Mouse (Mus musculus): ENCODE data around the gene Agrn. TPM values are rescaled to one million over a fixed set of nuclear protein-coding genes. Genes with fewer than 3 reads are reported as not detected.

The Agrn gene
- 24.2 and 26.7 TPM in 2 replicates for total RNA-seq (2015; ENCODE audit: low replicate concordance)
- 22.9 and 27.7 TPM in 2 replicates for total RNA-seq (2017; ENCODE audit: low replicate concordance)

DNA sequence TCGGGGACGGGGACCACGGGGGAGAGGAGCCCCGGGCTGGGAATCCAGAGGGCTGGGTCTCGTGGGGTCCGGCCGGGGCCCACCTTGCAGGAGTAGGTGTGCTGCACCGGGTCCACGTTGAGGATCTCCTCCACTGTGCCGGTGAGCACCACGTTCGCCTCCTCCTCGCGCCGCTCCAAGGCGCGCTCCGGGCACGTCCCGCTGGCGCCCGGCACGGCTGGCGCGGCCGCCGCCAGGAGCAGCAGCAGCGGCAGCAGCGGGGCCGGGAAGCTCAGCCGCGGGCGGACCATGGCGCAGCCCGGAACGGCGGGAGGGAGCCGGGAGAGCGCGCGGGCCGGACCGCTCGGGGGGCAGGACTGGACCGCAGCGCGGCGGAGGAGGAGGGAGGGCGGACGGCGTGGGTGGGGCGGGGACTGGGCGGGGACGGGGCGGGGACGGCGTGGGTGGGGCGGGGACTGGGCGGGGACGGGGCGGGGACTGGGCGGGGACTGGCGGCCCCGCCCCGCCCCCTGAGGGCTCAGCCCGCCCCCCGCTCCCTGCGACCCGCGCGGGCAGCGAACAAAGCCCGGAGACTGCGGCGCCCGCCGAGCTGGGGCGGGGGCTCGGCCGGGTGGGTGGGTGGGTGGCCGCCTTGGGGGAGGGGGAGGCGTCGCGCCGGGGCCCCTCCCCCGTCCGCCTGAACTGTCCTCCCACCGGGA is at the start of gene Agrn:
Gene Agrn, minus strand, starts transcription at position 358 of the 698 bp plus-strand sequence.
- peak; percentile 44; the same call in 1 of the 2 replicates for ATAC-seq (replicated peaks; ENCODE audit: low FRiP score, poor library complexity, severe bottlenecking)

DNA sequence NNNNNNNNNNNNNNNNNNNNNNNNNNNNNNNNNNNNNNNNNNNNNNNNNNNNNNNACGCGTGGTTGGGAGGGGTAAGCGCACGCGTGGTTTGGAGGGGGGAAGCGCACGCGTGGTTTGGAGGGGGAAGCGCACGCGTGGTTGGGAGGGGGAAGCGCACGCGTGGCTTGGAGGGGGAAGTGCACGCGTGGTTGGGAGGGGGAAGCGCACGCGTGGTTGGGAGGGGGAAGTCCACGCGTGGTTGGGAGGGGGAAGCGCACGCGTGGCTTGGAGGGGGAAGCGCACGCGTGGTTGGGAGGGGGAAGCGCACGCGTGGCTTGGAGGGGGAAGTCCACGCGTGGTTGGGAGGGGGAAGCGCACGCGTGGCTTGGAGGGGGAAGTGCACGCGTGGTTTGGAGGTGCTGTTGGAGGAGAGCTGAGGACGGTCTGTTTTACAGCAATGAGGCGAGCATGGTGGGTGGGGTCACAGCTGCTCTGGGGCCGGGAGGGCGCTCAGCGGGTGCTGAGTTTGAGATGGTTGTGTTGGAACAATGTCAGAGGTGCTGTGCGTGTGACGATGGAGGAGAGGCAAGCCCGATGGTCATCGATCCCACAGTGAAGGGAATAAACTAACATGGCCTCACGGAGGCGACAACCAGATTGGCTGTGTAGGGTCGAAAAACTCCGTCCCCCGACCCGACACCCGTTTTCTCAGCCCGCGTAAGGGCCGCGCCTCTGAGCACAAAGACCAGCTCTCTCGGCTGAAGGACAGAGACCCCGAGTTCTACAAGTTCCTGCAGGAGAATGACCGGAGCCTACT is 39.6 kb upstream of the Agrn start:
- ATAC-seq (replicated peaks; ENCODE audit: low FRiP score, poor library complexity, severe bottlenecking), result no peak

DNA sequence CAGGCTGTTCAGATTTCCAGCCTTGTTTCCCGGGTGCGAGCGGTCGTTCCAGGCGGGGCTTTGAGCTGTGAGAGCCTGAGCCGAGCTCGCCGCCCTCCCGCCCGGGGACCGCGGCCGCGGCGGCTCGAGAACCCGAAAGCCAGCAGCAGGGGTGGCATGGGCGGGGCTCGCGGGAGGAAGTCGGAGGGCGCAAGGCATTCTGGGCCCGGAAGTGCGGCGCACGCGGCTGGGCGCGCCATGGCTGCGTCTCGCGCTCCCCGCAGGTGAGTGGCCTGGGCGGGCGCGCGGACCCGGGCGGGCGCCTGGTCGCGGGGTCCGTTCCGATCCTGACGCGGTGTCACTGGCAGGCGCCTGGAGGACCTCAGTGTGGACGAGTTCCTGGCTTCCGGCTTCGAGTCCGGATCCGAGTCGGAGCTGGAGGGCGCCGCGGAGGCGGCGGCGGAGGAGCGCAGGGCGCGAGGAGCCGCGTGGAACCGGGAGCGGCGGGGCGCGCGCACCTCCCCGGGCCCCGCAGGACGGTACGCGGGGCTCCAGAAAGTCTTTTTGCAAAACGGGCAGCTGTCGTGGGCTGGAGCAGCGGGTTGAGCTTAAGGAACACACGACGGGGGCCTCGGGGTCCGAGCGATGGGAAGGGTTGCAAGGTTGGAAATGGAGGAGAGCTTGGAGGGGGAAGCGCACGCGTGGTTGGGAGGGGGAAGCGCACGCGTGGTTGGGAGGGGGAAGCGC is 38.7 kb upstream of the Agrn start, which contains the start of gene Noc2l:
Gene Noc2l, plus strand, starts transcription at position 203 of the 726 bp plus-strand sequence.
- ATAC-seq (replicated peaks; ENCODE audit: low FRiP score, poor library complexity, severe bottlenecking), result peak; percentile 89

DNA sequence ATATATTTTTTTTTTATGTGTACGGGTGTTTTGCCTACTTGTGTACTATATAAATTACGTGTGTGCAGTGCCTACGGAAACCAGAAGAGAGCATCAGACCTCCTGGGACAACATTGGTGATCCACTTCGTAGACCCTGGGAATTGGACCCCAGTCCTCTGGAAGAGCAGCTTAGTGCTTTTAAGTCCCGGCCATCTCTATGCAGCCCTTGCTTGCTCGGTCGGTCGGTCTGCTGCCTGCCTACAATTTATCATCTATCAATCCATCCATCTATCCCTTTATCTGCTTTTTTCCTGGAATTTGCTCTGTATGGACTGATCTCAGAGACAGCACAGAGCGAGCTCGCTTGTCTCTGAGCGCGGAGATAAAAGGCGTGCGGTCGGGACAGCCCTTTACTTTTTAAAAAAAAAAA is 38.1 kb upstream of the Agrn start:
- ATAC-seq (replicated peaks; ENCODE audit: low FRiP score, poor library complexity, severe bottlenecking), result peak; percentile 43

DNA sequence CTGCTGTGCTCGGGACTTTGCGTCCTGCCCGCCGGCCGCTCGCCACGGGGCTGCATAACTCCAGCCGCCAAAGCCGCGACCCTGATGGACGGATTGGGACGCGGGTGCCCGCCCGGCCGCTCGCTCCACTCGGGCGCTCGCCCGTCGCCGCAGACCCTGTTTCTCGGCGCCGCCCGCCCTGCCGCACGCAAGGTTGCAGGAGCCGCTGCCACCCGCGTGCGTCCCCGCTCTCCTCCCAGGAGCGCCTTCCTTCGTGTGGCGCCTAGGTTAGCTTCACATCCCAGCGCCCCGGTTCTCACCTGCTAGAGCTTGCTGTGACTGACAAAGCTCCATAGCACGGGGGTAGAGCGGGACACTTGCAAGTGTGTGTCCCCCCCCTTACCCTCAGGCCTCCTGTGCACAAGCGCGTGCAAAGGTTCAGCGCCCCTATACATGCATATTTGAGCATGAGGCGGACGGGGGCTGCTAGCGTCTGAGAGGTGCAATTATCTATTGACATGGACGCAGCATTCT is 37.5 kb upstream of the Agrn start, which contains the start of gene Plekhn1:
Gene Plekhn1, minus strand, starts transcription at position 157 of the 513 bp plus-strand sequence.
- ATAC-seq (replicated peaks; ENCODE audit: low FRiP score, poor library complexity, severe bottlenecking), result peak; percentile 45

DNA sequence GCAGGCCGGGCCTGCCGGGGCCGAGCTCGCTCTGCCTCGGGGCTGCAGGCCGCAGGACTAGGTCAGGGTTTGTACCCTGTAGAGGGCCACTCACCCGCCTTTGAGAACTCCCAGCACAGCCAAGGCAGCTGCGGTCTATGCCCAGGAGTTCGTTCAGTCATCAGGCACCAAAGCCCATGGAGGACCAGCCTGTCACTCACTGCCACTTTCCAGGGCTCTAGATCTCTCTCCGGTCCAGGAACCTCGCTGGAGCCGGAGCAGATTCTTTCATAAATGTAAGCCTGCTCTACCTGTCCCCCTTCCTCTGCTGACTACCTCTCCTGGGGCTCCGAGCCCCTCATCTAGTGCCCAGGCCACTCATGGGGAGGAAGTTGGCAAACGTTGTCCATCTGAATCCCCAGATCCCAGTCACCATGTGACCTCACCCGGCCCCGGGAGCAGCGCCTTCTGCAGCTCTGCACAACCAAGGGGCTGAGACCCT is 36.8 kb upstream of the Agrn start:
- 0 out of 2 replicates have a peak, but pooled peaks have one; percentile 9 for ATAC-seq (replicated peaks; ENCODE audit: low FRiP score, poor library complexity, severe bottlenecking)

DNA sequence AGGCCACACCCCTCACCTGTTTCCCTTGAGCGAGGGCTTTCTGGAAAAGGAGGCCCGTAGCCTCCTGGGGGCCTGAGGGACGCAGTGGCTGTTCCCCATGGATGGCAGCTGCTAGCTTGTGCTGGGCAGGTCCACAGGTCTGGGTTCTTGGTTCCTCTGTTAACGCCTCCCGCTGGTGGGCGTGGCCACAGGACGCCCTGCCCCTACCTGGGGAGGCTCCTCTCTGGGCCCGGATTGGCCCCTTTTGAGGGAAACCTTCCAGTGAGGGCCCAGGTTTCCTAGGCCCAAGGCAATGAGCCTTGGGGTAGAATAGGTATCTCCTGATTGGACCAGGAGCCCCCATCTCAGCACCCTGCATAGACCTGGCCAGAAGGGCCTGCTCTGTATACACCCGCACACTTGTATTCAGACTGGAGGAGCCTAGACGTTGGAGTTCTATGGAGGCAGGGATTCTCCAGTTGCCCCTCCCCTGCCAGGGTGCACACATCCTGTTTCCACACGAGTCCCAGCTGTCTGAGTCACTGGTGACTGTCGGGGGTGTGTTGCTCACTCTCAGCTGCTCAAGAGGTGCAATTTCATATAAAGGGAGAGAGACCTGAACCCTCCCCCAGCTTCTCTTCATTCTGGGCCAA is 31.2 kb upstream of the Agrn start:
- 0 out of 2 replicates have a peak, but pooled peaks have one; percentile 36 for ATAC-seq (replicated peaks; ENCODE audit: low FRiP score, poor library complexity, severe bottlenecking)

DNA sequence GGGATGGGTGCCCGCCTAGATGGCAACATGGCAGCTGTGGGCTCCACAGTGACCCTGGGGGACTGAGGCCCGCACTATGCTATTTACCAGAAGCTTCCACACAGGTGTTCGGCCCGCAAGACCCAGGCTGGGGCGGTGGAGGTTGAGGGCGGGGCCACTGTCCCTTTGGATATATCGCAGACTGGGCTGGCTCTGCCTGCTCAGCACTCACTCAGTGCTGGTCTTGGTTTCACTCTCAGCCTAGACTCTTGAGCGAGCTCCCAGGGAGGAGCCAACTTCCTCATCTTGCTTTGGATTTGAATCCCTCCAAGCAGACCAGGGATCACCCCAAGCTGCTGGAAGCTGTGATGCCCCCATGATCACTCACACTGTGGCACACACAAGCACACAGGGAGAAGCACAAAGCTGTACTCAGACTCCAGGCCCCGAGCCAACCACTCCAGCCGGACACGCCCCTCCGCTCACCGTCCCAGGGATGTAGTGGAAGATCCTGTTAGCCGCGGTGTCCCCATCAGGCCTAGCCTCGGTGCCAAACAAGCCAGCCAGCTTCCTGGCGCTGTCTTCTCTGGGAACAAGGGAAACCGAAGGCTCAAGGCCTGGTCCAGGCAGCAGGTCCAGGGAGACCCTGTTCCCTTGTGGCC is 30.6 kb upstream of the Agrn start:
- no peak for ATAC-seq (replicated peaks; ENCODE audit: low FRiP score, poor library complexity, severe bottlenecking)

DNA sequence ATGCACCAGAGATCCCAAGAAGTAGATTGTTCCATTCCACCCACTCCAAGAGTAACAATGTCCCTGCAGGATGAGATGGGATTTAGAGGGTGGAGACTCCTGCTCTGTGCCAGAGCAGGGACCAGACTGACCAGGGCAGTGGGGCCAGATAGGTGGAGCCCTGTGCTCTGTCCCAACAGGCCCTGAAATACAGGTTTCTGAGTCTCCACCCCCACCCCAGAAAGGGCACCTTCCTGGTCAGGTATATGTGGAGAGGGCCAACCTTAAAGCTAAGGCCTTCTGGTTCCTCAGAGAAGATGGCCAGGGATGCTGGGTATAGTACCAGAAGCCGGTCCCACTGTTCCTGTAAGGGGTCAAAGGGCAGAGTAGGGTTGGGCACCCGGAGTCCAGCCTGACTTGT is 27.0 kb upstream of the Agrn start:
- ATAC-seq (replicated peaks; ENCODE audit: low FRiP score, poor library complexity, severe bottlenecking), result no peak

DNA sequence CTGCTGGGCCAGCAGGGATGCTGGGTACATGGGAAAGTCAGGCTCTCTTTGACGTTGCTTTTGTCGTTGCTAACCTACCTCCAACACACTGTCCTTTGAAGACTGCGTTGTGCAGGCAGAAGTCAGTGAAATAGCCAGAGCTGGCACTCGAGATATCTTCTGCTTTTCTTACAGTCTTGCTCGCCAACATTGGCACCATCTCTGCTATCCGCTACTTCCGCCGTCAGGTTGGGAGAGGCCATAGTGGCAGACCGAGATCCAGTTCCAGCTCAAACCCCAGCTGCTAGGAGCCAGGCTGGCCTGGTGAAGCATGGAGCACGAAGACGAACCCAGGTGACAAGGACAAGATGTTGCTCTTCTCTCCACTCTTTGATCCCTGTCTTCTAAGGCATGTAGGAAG is 22.6 kb upstream of the Agrn start:
- ATAC-seq (replicated peaks; ENCODE audit: low FRiP score, poor library complexity, severe bottlenecking), result no peak

DNA sequence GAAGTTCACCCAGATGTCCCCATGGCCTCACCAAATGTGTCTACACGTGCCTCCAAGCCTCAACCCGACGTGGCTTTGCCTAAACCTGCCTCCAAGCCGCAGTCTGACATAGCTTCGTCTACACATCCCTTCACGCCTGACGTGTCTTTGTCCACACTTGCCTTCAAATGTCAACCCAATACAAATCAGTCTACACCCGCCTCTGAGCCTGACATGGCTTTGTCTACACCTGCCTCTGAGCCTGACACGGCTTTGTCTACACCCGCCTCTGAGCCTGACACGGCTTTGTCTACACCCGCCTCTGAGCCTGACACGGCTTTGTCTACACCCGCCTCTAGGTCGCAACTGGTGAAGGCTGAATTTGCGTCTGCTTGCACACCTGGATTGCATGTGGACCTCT is 20.6 kb upstream of the Agrn start:
- ATAC-seq (replicated peaks; ENCODE audit: low FRiP score, poor library complexity, severe bottlenecking), result no peak

DNA sequence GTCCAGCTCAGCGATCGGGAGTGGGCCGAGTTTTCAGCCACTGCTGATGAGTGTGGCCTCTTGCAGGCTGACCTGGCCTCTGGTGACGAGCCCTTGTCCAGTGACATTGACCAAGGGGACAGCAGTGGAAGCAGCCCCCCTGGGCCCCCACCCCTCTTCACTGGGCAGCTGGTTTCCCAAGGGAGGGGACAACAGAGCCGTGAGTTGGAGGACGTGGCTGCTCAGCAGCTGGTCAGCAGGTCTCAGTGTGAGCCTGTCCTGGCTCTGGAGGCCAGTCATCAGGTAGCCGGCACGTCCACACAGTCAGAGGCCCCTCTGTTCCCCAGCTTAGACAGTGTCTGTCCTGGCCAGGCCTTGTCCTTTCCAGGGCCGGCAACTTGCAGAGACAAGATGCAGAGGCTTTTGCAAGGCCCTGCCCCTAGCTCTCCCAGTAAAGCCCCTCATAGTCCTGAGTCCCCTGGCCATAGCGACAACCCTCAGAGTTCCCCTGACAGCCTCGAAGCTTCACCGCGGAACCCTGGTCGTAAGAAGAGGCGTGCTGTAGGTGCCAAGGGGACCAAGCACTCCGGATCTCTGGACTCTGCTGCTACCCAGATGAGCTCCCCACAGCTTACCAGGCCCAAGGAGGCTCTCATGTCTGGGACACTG is 19.9 kb upstream of the Agrn start:
- no peak for ATAC-seq (replicated peaks; ENCODE audit: low FRiP score, poor library complexity, severe bottlenecking)

DNA sequence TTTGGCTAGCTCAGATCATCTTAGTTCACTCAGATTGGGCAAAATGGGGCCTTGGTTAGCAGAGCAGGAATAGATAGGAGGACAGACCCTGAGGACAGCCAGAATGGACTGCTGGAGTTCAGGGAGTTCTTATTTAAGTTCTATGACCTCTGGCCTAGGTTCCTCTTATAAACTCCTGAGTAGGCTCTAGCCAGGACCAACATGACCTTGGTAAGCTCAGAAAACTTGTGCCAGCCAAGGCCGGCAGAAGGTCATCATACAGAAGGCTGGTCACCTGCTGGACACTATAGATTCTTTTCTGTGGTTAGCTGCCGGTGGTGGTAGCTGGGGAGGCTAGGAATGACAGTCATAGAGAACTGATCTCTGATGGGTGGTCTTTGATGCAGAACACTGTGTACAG is 18.9 kb upstream of the Agrn start:
- ATAC-seq (replicated peaks; ENCODE audit: low FRiP score, poor library complexity, severe bottlenecking), result no peak

DNA sequence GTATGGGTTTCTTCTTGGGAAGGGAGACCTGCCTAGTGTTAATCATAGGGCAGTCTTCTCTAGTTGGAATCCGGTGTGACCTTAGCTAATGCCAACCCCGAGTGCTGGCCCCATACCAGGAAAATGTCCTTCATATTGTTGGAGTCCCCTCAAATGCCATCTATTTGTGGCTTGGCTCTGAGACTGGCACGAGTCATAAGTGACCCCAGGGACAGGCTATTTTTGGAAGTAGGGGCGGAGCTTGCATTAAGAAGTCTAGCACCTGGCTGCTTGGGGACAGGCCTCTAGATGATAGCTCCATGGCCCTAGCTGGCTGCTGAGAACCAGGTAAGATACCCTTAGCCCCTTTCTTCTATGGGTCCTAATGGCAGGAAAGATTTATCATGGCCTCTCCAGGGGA is 18.4 kb upstream of the Agrn start, which contains the start of gene Perm1:
Gene Perm1, plus strand, starts transcription at position 220 of the 400 bp plus-strand sequence.
- no peak for ATAC-seq (replicated peaks; ENCODE audit: low FRiP score, poor library complexity, severe bottlenecking)

DNA sequence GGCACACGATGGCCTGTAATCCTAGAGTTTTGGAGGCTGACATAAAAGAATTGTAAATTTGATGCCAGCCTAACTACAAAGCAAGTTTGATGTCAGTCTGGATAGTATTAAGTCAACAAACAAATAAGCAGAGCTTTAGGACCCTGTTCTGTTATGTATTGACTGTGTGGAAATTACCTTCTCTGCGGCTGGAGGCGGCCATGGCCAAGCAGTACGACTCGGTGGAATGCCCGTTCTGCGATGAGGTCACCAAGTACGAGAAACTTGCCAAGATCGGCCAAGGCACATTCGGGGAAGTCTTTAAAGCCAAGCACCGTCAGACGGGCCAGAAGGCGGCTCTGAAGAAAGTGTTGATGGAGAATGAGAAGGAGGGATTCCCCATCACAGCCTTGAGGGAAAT is 15.8 kb upstream of the Agrn start:
- no peak for ATAC-seq (replicated peaks; ENCODE audit: low FRiP score, poor library complexity, severe bottlenecking)

DNA sequence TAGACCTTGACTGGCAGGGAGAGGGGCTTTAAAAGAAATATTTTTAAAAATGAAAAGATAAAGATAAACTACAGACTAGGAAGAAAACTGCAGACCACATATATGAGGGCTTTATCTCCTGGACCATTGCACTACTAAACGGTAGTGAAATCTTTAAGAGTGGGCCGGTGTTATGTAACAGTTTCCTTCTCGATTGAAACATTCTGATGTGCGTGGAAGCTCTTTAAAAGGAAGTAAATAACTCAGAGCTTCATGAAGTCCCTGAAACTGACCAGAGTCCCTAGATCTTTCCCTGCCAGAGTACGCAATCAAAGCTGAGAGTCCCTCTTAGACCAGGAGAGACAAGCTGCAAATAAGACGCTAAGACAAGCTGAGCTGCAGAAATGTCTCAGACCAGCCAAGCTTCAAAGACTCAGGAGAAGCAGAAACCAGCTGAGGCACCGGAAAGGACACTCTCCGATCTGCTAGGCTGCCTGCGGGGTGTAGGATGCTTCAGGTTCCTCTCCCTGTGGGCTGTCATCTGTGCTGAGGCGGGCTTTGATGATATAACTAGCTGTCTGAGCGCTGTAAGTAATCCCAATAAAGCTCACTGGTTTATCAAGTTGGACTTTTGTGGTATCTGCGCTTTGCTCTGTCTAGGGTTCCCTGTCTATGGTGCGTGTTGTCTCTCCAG is 12.8 kb upstream of the Agrn start:
- no peak for ATAC-seq (replicated peaks; ENCODE audit: low FRiP score, poor library complexity, severe bottlenecking)

DNA sequence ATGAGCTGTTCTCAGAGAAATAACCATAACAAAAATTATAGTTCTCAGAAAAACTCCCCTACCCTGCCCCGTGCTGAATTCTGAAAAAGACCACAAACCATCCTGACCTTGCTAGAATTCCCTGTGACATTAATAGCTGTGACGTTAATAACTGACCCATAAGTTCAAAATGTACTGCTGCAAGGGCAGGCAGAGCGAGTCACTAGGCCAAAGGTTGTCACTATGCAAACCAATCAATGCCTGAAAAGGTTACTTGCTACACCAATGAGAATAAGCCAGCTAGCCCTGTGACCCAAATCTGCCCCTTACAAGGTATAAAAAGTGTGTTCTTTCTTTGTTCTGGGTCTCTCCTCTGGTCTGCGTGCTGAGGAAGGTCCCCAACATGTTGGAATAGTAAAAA is 11.6 kb upstream of the Agrn start:
- no peak for ATAC-seq (replicated peaks; ENCODE audit: low FRiP score, poor library complexity, severe bottlenecking)
